Mouse (Mus musculus): ENCODE measurements around the gene Crybg3. TPM values are rescaled to one million over a fixed set of nuclear protein-coding genes. Genes with fewer than 3 reads are reported as not detected.
"Not testable (repeated sequence)": the region's sequence is repeated elsewhere in the genome, so short reads cannot be mapped to it uniquely, and the experiment has no call there.

Crybg3 gene
- polyA plus RNA-seq, 1 experiment from 2014 or later: 6.0 TPM

- no peak within 1 kb of the TSS for H3K27ac ChIP-seq (ENCODE audit: low read depth, low read length)
- no peaks in the 10 kb centered on the region for H3K27me3 ChIP-seq (ENCODE audit: control insufficient read depth, insufficient read depth, low read length)
- peak within 1 kb of the TSS; percentile 60 for H3K9ac ChIP-seq (ENCODE audit: low read length)
- peak within 1 kb of the TSS; percentile 55 for H3K4me3 ChIP-seq (ENCODE audit: low read depth, low read length)
- H3K36me3 ChIP-seq (ENCODE audit: control insufficient read depth, insufficient read depth, low read length): no peaks in the 10 kb centered on the region
- H3K4me1 ChIP-seq (replicated peaks; ENCODE audit: control insufficient read depth, insufficient read depth, low read length): no peaks in the 10 kb centered on the region
- peak; percentile 91 for DNase-seq (ENCODE audit: low spot score)
- peak; percentile 97 for ATAC-seq (replicated peaks; ENCODE audit: low FRiP score)
- WGBS: 1% methylated on average over 55 of the region's 56 CpGs
- peak within 1 kb of the TSS; percentile 65 for H3K4me2 ChIP-seq (ENCODE audit: low read depth, low read length, severe bottlenecking)
- no peaks in the 10 kb centered on the region for H3K9me3 ChIP-seq (ENCODE audit: control insufficient read depth, low read length)
Observed at GRCm38 (mm10) chr16:59471637-59472278, 129.0 kb downstream of the Crybg3 start, which contains the start of gene Riox2. Riox2 (plus strand) TSS chr16:59471775.

DNA sequence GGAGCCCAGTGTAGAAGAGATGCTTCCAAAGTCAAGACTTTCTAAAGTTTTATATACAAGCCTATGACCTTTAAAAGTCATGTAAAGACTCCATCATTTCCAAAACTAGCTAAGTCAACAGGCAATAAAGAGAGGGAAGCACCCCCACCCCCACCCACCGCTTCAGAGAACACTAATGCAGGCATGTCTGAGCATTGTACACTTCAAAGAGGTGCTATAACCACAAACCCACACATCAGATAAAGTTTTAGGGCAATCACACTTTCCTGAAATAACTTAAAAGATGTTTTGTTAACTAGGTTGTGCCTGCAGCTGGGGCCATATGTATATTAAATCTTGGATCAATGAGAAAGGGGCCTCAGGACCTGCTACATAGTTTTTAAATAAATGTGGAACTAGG, 130.9 kb downstream of the Crybg3 start:
- Histone ChIP-seq H3K4me2 (ENCODE audit: low read depth, low read length, severe bottlenecking) (no peak overlapping the region), H3K27ac (ENCODE audit: low read depth, low read length) (no peak overlapping the region), H3K9ac (ENCODE audit: low read length) (no peak overlapping the region), H3K9me3 (ENCODE audit: control insufficient read depth, low read length) (no peaks in the 10 kb centered on the region), H3K36me3 (ENCODE audit: control insufficient read depth, insufficient read depth, low read length) (no peaks in the 10 kb centered on the region), H3K4me1 (replicated peaks; ENCODE audit: control insufficient read depth, insufficient read depth, low read length) (no peaks in the 10 kb centered on the region), H3K27me3 (ENCODE audit: control insufficient read depth, insufficient read depth, low read length) (no peaks in the 10 kb centered on the region), H3K4me3 (ENCODE audit: low read depth, low read length) (no peak overlapping the region)
- DNase-seq (ENCODE audit: low spot score) (no peak), ATAC-seq (replicated peaks; ENCODE audit: low FRiP score) (no peak)
- WGBS: 92% methylated on average over 1 of the region's 1 CpGs

DNA sequence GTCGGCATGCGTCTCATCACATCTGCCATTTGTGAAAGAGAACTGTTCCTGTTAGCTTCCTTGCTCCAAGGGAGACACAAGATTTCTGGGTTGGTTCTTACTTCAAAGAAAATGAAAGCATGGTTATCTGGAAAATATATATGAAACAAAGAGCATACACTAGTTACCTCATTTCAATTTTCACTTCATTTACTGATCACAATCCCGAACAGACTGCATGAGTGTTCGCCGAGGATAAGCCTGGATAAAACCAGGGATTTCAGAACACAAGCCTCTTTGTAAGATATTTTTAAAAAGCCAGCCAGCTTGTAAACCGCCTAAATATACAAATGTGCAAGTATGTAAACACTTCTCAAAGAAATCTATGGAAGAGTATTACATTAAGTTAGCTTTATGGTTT, 136.8 kb downstream of the Crybg3 start:
- Histone ChIP-seq H3K9me3 (ENCODE audit: control insufficient read depth, low read length) (no peaks in the 10 kb centered on the region), H3K4me2 (ENCODE audit: low read depth, low read length, severe bottlenecking) (no peak overlapping the region), H3K27me3 (ENCODE audit: control insufficient read depth, insufficient read depth, low read length) (no peaks in the 10 kb centered on the region), H3K4me3 (ENCODE audit: low read depth, low read length) (no peak overlapping the region), H3K9ac (ENCODE audit: low read length) (no peak overlapping the region), H3K27ac (ENCODE audit: low read depth, low read length) (no peak overlapping the region), H3K4me1 (replicated peaks; ENCODE audit: control insufficient read depth, insufficient read depth, low read length) (no peaks in the 10 kb centered on the region), H3K36me3 (ENCODE audit: control insufficient read depth, insufficient read depth, low read length) (no peaks in the 10 kb centered on the region)
- WGBS: 93% methylated on average over 6 of the region's 6 CpGs
- no peak for DNase-seq (ENCODE audit: low spot score)
- ATAC-seq (replicated peaks; ENCODE audit: low FRiP score): no peak

- Histone ChIP-seq H3K27ac (ENCODE audit: low read depth, low read length) (no peak overlapping the region), H3K9me3 (ENCODE audit: control insufficient read depth, low read length) (no peaks in the 10 kb centered on the region), H3K4me2 (ENCODE audit: low read depth, low read length, severe bottlenecking) (no peak overlapping the region), H3K4me1 (replicated peaks; ENCODE audit: control insufficient read depth, insufficient read depth, low read length) (no peaks in the 10 kb centered on the region), H3K27me3 (ENCODE audit: control insufficient read depth, insufficient read depth, low read length) (no peaks in the 10 kb centered on the region), H3K4me3 (ENCODE audit: low read depth, low read length) (no peak overlapping the region), H3K36me3 (ENCODE audit: control insufficient read depth, insufficient read depth, low read length) (no peaks in the 10 kb centered on the region), H3K9ac (ENCODE audit: low read length) (no peak overlapping the region)
- no peak for ATAC-seq (replicated peaks; ENCODE audit: low FRiP score)
- 81% methylated on average over 4 of the region's 4 CpGs for WGBS
- DNase-seq (ENCODE audit: low spot score): no peak
Observed at GRCm38 (mm10) chr16:59463567-59463966, 137.2 kb downstream of the Crybg3 start.

GRCm38 (mm10) chr16:59459259-59459861, 141.4 kb downstream of the Crybg3 start:
- ATAC-seq (replicated peaks; ENCODE audit: low FRiP score): not testable (repeated sequence)

DNA sequence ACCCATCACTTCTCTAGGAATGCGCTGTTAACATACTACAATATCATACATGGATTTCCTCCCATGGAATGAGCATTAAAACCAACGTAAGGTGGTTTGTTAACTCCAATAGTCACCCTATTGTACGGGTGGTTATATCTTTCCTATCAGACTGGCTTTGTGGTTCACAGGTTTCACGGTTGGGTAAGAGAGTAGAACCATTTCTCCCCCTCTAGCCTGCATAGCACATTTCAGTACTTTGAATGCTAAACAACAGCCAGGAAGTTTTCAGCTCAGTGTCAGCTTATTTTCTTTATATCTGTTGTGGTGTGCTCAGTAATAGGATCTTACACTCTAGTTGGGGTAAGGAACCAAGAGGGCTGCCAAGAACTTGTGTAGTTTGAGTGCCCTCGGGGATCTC, 149.0 kb downstream of the Crybg3 start:
- Histone ChIP-seq H3K9me3 (ENCODE audit: control insufficient read depth, low read length) (no peaks in the 10 kb centered on the region), H3K9ac (ENCODE audit: low read length) (no peak overlapping the region), H3K27me3 (ENCODE audit: control insufficient read depth, insufficient read depth, low read length) (no peaks in the 10 kb centered on the region), H3K4me2 (ENCODE audit: low read depth, low read length, severe bottlenecking) (no peak overlapping the region), H3K36me3 (ENCODE audit: control insufficient read depth, insufficient read depth, low read length) (no peaks in the 10 kb centered on the region), H3K4me3 (ENCODE audit: low read depth, low read length) (no peak overlapping the region), H3K4me1 (replicated peaks; ENCODE audit: control insufficient read depth, insufficient read depth, low read length) (no peaks in the 10 kb centered on the region), H3K27ac (ENCODE audit: low read depth, low read length) (no peak overlapping the region)
- ATAC-seq (replicated peaks; ENCODE audit: low FRiP score) (no peak), DNase-seq (ENCODE audit: low spot score) (no peak)
- 89% methylated on average over 5 of the region's 5 CpGs for WGBS

More at GRCm38 (mm10) chr16:59459259-59459861, 141.4 kb downstream of the Crybg3 start:
- not testable (repeated sequence) for H3K9me3 ChIP-seq (ENCODE audit: control insufficient read depth, low read length); H3K36me3 ChIP-seq (ENCODE audit: control insufficient read depth, insufficient read depth, low read length); H3K27me3 ChIP-seq (ENCODE audit: control insufficient read depth, insufficient read depth, low read length); DNase-seq (ENCODE audit: low spot score); H3K9ac ChIP-seq (ENCODE audit: low read length); H3K4me3 ChIP-seq (ENCODE audit: low read depth, low read length); H3K4me2 ChIP-seq (ENCODE audit: low read depth, low read length, severe bottlenecking); H3K4me1 ChIP-seq (replicated peaks; ENCODE audit: control insufficient read depth, insufficient read depth, low read length); H3K27ac ChIP-seq (ENCODE audit: low read depth, low read length)
- 80% methylated on average over 5 of the region's 5 CpGs for WGBS

DNA sequence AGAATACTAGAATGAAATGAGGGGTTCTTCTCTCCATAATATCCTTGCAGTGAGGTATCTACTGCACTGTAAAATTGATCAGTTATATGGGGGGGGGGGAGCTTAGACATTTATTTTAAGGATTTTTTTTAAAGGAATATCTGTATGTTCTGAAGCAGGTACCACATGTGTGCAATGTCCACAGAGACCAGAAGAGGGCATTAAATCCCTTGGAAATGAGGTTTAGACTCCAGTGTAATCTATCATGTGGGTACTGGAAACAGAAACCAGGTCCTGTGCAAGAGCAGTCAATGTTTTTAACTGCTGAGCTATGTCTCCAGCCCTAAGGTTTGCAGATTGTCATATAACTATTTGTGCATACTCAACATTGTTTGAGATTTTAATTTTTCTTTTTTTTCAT, 151.7 kb downstream of the Crybg3 start:
- Histone ChIP-seq H3K4me1 (replicated peaks; ENCODE audit: control insufficient read depth, insufficient read depth, low read length) (no peaks in the 10 kb centered on the region), H3K9me3 (ENCODE audit: control insufficient read depth, low read length) (no peaks in the 10 kb centered on the region), H3K4me3 (ENCODE audit: low read depth, low read length) (no peak overlapping the region), H3K4me2 (ENCODE audit: low read depth, low read length, severe bottlenecking) (no peak overlapping the region), H3K27ac (ENCODE audit: low read depth, low read length) (no peak overlapping the region), H3K27me3 (ENCODE audit: control insufficient read depth, insufficient read depth, low read length) (no peaks in the 10 kb centered on the region), H3K36me3 (ENCODE audit: control insufficient read depth, insufficient read depth, low read length) (no peaks in the 10 kb centered on the region), H3K9ac (ENCODE audit: low read length) (no peak overlapping the region)
- DNase-seq (ENCODE audit: low spot score) (no peak), ATAC-seq (replicated peaks; ENCODE audit: low FRiP score) (no peak)

DNA sequence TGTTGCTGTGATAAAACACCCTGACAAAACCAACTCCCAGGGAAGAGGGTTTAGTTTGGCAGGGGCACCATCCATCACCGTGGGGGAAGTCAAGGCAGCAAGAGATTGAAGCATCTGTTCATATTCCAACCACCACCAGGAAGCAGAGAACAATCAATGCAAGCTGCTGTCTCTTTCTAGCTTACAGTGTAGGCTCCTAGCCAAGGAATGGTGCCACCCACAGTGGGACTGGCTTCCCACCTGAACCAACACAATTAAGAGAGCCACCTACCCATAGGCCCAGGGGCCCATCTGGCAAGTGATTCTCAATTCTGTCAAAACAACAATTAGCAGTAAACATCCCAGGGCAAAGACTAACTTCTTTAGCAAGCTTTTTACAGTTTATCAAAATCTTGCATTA, 152.6 kb downstream of the Crybg3 start:
- DNase-seq (ENCODE audit: low spot score) (no peak), ATAC-seq (replicated peaks; ENCODE audit: low FRiP score) (no peak)
- Histone ChIP-seq H3K36me3 (ENCODE audit: control insufficient read depth, insufficient read depth, low read length) (no peaks in the 10 kb centered on the region), H3K4me3 (ENCODE audit: low read depth, low read length) (no peak overlapping the region), H3K9ac (ENCODE audit: low read length) (no peak overlapping the region), H3K4me1 (replicated peaks; ENCODE audit: control insufficient read depth, insufficient read depth, low read length) (no peaks in the 10 kb centered on the region), H3K27ac (ENCODE audit: low read depth, low read length) (no peak overlapping the region), H3K9me3 (ENCODE audit: control insufficient read depth, low read length) (no peaks in the 10 kb centered on the region), H3K4me2 (ENCODE audit: low read depth, low read length, severe bottlenecking) (no peak overlapping the region), H3K27me3 (ENCODE audit: control insufficient read depth, insufficient read depth, low read length) (no peaks in the 10 kb centered on the region)
- WGBS: 74% methylated on average over 1 of the region's 1 CpGs

Measured in forebrain, embryonic 11.5 days (tissue).